Mouse (Mus musculus) ovary, postnatal 14 days (tissue): ENCODE measurements at regions not wholly inside any gene's neighbourhood (a gene's known extent, or its start where the extent isn't known, plus 50 kb on each side); places are given as distances from the start of the nearest gene placed in this dataset.

Experiments
- DNase-seq: peaks from one replicate; pipeline ENCODE4 v3.0.0; 2022; ENCODE audit warnings: low spot score

- DNase-seq: no peak
Observed at GRCm38 (mm10) chr4:106112981-106113380, 203.0 kb upstream of the Usp24 start.

- DNase-seq: no peak
Observed at GRCm38 (mm10) chr4:106113747-106114146, 202.3 kb upstream of the Usp24 start.

- DNase-seq: no peak
Observed at GRCm38 (mm10) chr4:106116611-106117010, 199.4 kb upstream of the Usp24 start.

DNA sequence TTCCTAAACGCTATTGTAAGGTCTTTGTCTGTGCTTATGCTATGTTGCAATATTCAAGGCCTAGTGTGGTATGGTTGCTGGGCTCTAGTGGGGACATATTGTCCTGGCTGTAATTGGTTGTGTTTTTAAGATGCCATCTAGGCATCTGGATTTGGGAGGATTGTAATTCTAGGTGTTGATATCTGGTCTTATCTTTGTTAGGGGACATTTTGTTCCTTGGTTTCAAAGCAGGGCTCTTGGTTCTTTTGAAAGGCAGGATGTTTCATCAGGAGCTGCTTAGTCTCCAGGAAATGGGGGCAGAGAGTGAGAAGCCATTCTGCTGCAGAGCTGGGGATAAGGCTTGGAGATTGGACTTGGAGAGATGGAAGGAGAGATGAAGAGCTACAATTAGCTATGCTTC lies 194.7 kb upstream of the Usp24 start:
- no peak for DNase-seq

DNA sequence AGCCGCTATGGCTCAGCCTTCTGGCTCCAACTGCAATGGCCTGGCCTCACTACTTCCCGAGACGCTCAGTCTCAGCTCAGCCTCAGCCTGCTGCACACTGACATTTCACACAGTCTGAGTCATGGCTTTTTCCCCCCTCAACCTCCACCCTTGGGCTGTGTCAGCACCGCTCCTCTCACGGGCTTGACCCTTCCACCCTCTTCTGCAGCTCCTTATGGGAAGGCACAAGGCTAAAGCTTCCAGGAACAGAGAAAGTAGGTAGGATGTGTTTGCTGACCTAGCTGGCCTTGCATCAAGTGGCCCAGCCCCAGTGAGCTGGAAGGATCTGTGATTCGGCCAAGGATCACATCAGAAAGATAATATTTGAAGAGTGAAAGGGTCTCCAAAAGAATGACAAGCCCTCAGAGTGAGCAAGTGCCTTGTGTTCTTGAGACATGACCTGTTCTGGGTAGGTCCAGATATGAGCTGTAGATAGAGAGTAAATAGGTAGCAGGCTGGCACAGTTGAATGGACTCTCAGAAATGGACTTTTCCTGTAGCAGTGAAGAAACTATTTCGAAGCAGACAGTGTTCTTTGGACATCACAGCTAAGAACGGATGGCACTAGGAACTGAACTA lies 192.9 kb upstream of the Usp24 start:
- DNase-seq: no peak

DNA sequence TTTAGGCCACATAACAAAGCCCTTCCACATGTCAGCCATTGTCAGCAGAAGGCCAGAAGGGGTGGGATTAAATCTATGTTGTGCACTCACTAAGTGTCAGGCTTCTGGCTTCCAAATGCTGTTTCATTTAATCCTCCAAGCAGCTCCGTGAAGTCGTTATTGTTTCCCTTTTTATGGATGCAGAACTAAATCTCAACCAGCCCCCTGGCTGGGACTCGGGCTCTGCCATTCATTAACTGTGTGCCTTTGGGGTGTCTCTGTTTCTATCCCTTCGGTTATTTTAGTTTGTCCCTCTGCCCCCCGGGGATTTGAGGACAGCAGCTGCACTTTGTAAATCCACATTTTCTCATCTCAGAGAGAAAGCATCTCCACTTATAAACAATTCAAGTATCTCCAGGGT lies 188.8 kb upstream of the Usp24 start:
- DNase-seq: no peak

GRCm38 (mm10) chr4:106127641-106128040 lies 188.4 kb upstream of the Usp24 start:
- DNase-seq: peak; percentile 34

DNA sequence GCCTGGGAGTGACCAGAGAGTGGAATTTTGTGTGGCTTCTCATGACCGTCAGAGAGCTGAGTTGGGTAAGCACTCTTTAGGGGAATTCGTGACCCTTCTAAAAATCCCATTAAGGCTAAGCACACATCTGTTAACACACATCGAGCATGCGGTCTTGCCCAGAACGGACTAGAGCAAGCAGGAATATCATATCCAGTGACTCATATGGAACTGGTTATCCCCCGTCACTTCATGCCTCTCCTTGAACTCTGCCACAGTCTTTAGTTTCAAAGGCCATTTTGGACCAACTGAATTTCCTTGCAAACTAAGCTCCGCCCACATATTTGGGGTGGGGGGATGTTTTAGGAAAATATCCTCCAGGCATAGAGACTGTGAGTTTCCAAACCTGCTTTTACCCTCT lies 186.7 kb upstream of the Usp24 start:
- no peak for DNase-seq

DNA sequence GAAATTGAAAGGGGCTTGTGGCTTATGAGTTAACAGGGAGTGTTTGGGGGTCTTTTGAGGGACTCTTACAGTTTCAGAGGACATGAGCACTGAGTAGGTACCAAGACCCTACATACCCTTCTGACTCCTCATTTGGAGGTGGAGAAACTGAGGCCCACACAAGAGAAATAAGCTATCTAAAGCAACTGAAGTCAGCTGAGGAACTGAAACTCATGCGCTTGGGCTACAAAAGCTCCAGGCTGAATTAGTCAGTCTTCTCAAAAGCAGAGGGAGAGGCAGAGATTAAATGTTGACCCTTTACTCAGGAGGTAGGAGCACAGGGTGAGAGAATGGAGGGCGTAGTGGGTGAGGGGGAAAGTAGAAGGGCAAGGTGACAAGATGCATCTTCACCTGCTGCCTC lies 186.2 kb upstream of the Usp24 start:
- no peak for DNase-seq

DNA sequence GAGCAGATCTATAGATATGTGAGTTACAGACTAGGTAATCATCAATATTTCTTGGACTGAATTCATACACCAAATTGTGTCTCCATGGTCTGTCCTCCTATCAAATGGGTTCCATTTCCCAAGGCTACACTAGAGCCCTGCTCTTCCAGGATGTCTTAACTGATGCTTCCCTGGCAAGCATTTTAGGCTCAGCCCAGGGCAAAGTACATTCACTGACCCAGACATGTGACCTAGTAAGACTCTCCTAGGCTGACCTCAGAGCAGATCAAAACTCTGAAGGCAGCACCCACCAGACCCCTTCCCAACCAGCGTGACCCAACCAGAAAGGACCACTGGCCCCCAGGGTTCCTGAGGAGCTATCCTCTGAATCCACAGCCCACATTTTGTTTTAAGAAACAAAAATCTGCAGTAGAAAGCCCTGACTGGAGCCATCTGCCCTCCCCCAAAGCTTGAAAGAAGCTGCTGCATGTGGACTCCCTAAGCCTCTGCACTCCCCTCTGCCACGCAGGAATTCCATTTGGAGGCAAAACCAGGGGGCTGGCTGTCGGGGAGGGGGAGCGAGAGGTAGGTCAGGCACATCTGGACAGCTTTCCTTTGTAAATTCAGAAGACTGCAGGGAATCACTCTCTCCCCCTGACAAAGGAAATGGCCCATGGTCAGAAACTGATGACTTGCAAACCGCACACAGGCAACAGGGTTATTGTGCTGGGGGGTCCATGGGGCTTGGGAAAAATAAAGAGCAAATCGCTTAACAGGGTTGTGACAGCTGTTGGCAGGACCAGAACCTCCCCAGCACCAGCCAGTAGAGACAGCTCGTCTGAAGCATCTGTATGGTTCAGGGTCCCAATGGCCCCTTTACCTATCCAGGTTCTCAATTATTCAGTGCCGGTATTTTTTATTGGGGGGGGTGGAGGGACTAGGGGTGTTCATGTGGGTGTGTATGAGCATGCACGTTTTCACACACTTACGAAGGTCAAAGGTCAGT lies 182.0 kb upstream of the Usp24 start:
- DNase-seq: no peak

DNA sequence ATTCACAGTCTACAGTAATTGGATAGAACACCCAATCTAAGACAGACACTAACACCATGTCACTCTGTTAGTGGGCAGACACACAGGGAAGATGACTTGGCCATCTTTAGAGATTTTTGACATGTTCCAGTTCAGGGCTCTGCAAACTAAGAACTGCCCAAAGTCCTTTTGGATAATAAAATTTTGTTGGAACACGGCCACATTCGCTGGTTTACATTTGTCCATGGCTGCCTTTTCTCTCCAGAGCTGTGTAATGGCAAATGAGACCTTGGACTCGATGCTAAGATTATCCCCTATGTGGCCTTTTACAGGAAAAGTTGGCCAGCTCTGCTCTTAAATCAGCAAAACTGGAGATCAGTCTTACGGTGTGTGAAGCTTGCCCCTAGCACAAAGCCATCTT lies 173.3 kb upstream of the Usp24 start:
- no peak for DNase-seq

GRCm38 (mm10) chr4:106144351-106145116 lies 171.5 kb upstream of the Usp24 start:
- no peak for DNase-seq

DNA sequence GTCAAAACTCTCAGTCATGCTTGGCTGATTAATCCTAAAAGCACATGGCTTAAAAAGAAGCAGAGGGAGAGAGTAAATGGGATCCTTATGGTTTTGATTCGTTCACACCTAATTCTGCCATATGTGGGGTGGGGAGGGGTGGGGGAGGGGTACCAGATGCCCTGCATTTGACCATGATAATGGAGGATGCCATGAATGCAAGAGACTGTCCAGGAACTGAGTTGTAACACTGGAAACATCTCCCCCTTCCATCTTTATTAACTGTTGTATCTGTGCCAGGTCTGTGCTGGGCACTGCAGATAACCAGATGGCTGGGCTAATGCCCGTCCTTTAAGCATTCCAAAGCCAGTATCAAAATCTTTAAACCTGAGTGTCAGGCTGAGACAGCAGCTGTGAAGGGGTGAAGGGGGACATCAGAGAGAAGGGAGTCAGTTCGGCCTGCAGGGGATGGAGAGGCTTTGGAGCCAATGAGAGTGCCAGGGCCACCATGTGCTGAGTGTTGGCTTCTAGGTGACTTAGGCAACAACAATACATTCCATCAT lies 169.0 kb upstream of the Usp24 start:
- no peak for DNase-seq

DNA sequence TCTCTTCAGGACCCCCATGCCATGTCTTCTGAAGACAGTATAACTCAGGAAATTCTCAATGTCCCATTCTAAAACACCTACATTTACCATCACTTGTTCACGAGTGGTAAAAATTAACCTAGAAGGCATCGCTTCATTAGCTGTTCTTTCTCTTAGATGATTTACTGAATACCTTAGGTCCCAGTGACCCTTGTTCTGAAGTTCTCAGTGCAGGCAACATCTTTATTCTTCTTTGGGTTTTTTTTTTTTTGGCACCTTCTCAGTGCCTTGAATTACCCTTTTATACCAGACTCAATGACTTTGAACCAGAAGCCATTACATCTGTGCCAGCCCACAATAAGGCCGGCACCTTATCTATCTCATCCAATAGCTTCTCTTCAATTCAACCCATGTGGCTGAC lies 167.1 kb upstream of the Usp24 start:
- no peak for DNase-seq

GRCm38 (mm10) chr4:106149471-106150048 lies 166.5 kb upstream of the Usp24 start:
- DNase-seq: no peak

GRCm38 (mm10) chr4:106150775-106151174 lies 165.2 kb upstream of the Usp24 start:
- DNase-seq: no peak

GRCm38 (mm10) chr4:106157451-106158179 lies 158.4 kb upstream of the Usp24 start:
- DNase-seq: no peak

DNA sequence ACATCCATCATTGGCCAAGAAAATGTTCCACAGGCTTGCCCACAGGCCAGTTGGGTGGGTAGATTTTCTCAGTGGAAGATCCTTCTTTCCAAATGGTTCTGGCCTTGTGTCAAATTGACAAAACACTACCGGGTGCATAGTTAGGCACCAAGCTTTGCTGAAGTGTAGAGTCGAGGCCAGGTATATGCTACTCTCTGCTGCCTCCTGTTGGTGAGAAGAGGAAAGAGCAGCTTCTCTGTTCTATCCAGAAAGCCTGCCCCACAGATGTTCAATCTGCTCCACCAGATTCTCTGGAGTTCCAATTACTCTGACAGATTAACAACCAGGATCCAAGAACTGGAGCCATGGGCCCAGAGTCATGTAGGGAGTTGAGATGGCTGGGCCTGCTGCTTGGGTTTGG lies 154.4 kb upstream of the Usp24 start:
- DNase-seq: no peak

DNA sequence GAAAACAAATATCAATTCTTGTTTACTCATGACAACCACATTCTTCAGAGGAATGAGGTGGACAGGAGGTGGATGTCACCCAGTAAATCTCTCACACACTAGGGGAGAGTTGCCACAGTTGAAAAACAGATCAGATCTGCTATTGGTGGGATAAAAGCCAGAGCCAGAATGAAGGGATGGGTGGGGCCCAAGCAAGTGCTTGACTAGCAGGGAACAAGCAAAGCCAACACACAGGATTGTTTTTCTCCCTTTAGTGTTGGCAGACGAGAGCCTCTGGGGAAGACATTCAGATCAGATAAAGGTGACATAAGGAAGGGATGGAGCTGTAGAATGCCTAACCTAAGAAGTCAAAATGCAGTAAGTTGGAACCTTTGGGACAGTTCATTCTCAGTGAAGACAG lies 153.5 kb upstream of the Usp24 start:
- DNase-seq: no peak

DNA sequence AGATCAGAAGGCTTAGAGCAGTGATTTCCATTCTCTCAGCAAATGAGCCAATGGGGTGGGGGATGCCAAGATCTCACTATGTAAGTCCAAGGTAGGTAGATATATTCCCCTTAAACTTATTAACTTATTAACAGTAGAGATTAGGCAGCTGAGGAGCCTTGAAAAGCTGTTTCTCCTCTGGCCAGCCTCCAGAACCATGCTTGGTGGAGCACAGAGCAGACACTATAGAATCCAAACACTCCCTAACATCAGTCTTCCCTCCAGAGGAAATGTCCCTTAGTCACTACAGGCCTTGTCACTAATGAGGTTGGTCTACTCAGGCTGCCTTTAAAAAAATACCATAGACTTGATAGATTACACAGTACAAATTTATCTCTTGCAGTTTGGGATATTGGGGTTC lies 152.8 kb upstream of the Usp24 start:
- DNase-seq: no peak

GRCm38 (mm10) chr4:106167716-106168115 lies 148.3 kb upstream of the Usp24 start:
- DNase-seq: no peak
